Mouse (Mus musculus) spleen, postnatal 14 days (tissue): ENCODE measurements around the gene Plxna1.

Source experiments
- DNase-seq, 2 experiments: peaks; one replicate each; pipeline ENCODE4 v3.0.0; 2021 to 2022; ENCODE audit warnings: low spot score in 2 of 2

Gene Plxna1

DNA sequence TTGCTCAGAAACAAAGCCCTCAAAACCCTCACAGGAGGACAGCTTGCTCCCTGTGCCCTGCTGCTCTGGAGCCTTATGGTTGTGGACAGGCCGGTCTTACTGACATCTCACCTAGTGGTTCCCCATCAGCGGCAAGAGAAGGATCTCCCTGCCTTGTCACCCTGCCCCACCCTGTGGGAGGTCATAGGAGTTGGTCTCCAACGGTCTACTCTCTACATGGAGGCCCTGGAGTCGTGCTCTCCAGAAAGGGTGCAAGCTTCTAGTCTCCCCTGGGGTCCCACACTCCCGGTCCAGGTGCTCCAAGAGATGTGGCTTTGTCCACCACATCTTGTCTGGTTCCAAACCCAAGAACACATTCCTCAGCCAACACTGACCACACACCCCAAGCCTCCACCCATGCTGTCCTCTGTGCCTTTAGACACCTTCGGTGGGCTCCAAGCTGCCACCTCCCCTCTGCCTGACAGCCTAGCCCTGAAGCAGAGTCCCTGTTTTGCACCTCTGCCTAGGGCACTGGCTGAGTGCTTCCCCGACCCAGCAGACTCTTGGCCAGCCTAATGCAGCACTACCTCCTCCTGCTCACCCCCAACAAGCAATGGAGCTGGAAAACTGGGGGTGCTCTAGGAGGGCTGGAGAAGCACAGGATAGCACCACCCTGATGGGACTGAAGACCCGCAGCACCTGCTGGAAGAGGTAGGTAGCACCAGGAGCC is 1.6 kb downstream of the Plxna1 start:
- no peak for DNase-seq

DNA sequence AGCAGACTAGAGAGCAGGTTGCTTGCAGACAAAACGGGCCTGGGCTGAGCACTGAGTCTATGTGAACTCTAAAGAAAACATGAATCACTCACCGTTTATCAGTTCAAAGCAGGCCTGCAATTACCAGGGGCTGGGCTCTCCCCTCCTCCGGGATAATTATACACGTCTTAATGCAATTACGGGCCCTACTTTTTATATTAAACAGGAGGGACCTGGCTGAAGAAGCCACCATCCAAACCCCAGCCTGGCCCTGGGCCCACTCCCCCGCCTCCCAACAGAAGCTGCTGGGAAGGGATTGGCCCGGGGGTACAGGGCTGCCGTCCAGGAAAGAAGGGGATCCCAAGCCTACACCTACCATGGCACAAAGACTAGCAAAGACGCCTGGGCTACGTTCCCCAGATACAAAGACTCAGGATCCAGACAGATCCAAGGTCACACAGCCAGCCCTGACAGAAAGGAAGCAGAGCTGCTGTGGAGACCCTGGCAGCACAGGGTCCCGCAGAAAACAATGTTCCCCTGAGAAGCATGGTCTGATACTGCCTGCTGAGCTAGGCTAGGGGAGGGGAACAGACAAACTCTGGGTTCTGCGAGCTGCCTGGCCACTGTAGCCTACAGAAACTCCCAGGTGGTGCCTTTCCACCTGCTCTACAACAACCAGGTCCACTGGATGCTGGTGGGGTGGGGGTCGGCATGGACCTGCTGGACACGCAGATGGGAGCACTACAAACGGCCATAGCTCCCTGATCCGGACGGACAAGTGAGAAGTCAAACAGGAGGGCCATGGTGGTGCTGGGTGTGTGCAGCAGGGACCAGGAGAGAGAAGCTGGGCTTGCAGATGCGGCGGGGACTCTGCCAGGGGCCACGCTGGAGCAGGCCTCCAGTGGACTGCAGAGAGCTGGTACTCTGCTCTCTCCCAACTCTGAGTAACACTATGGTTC is 2.4 kb downstream of the Plxna1 start:
- DNase-seq: no peak

DNA sequence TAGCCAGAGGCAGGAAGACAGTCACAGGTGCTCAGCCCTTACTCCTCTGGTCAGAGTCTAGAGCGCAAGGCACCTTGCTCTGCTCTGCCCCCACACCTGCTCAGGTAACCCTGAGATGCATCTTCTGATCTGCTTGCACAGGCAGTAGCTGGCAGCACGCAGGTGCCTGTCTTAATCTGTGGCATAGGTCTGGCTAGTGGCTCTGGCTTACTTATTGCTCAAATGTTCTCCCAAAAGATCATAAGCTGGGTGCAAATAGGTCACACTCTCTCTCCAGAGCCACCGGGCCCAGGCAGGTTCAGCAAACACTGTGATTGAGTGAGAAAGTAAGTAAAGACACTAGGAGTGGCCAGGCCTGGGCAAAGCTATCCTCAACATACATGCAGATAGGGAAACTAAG is 3.2 kb downstream of the Plxna1 start:
- no peak for DNase-seq

DNA sequence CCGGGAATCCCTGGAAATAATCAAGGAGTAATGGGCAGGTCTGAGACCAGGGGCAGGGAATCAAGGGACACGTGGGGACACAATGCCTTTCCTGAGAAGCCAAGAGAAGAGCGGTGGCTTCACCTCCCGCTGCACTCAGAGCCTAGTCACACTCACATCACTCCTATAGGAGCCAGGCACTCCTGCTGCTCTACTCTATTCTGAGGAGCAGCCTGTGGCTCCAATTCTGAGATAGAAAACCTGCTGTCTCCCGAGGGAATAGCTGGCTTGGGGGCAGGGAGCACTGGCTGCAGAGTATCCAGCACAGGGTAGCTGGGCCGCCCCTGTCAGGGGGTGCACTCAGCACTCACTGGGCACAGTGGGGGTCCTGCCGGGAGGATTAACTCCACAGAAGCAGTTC is 6.8 kb downstream of the Plxna1 start:
- no peak for DNase-seq

DNA sequence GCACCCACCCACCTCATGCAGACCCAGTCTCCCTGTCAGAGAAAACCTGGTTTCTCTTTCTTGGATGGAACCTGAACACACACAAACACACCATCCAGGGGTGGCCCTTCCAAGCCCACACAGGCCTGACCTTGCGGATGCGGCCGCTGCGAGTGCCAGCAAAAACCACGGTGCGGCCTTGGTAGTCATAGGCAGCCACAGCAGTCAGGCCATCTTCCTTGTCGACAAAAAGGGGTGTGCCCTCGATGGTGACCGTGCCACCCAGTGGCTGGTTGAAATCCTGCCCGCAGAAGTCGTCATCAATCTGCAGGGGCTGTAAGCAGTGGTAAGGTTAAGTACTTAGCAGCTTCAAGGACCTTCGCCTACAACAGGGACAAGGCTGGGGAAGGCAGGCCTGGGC is 7.7 kb downstream of the Plxna1 start:
- DNase-seq: no peak

DNA sequence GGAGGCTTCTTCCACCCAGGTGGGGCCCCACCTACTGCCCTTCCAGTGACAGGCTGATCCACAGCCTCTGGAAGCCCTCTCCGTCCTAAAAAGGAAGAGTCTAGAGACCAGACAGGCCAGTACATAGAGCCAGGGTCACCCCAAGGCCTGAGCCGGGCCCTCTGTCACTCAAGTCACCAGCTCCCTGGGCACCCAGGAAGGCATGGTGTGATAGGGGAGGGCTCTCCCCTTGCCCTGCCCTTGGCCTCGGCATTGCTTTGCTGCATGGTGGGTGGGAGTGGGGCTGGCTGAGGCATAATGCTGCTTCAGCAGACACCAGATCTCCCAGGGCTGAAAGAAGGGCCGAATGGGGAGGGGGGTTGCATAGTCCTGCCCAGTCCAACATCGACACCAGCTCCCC is 8.3 kb downstream of the Plxna1 start:
- no peak for DNase-seq

DNA sequence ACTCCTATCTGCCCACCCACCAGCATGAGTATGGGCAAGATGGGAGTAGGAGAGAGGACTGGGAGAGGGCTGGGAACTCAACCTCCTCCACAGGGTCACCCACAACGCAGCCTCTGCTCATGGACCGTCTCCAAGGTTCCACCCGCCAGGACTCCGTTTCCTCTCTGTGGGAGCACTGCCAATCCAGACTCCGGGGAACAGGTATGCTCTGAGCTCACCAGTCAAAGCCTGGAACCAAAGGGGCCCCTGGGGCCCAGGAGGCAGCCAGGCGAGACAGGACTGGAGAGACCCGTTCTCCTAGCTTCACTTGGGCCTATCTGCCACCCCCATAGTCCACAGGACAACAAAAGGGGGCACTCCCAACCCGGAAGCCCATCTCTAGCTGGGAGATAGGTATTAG is 9.3 kb downstream of the Plxna1 start:
- DNase-seq: no peak

DNA sequence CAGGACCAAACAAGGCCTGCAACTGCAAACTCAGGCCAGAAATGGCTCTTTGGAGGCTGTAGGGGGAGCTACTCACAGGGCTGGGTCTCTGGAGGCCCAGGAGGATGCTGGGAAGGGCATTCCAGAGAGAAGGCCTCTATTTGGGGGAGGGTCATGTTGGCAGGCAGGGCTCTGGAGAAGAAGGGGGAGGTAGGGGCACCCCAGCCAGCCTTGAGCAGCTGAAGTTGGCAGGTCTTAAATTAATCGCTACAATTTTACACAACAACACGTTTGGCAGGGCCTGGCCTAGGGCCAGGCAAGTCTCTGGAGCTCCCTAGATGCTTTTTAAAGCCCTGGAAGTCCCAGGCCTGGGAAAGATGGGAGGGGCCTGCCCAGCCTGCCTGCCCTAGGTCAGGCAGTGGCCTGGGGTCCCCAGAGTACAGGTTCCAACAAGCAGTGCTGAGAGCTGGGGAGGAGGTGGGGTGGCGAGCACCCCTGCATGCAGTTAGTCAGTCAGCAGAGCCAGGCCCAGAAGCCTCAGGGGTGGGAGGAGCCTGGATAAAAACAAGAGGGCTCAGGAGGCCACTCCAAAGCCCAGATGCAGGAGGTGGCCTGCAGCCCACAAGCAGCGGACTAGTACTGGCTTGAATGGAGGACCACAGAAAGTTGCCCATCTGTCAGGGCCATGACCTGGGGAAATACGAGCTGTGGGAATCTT is 10.8 kb downstream of the Plxna1 start:
- DNase-seq: no peak

DNA sequence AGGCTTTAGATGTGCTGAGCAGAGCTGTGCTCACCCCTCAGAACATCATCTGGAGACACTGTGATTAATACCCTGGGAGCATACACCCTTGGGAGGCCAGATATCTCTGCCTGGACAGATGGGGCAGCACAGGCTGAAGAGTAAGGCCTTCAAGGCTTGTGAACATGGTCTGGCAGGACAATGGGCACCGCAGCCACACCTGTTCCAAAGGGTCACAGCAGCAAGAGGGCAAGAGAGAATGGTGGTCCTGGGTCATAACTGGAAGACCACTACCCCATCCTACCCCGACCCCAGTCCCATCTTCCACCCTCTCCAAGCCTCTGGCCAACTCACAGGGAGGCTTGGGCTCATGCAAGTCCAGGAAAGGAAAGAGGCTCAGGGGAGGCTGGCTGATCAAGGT is 11.9 kb downstream of the Plxna1 start:
- no peak for DNase-seq

DNA sequence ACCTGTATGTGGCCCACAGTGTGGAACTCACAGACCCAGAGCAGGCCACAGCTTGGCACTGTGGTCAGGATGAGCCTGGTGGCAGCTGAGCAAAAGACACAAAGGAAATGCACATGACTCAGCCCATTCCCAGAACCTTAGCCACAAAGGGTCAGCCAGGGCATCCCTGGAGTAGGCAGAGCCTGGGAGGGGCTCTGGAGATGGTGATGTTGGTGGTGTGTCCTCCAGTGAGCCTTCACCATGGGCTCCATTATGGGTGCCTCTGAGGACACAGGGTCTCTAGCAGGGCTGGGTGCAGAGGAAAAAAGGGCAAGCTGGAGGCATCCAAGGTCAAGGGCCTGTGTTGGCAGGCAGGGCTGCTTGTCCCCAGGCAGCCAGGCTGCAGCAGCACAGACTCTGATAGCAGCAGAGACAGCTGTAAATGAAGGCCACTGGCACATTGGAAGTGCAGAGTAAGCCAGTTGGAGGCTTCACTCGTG is 12.3 kb downstream of the Plxna1 start:
- no peak for DNase-seq

DNA sequence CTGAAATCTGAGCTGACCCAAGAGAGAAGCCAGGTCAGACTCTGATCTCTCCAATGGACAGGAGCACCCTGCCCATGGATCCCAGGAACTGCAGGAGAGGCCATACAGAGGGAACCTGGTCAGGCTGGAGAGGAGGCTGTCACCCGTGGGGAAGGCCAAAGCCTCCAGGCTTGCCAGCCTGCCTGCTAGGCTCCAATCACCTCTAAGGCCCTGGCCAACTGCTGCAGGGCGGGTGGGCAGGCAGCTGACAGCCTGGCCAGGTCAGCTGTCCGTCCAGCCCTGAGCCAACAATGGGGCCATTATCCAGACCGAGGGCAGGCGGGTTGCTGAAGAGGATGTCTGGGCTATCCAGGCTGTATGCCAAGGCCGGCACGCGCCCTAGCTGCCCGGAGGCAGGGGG is 14.1 kb downstream of the Plxna1 start:
- no peak for DNase-seq

DNA sequence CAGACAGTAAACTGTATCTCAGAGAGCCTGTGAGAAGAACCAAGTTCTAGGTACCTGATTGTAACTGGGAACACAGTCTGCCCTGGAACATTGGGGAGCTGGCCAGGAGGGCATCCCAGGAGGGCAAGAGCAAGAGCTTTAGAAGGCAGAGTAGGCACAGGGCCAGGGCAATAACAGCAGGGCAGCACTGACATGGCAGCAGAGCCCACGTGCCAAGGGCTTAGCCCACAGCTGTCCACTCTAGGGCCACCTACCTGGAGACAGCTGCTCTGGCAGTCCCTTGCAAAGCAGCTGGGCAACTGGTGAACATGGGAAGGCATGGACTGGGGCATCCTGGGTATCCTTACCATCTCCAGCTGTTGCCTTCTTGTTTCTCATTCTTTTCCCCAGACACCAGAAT is 14.6 kb downstream of the Plxna1 start:
- no peak for DNase-seq

DNA sequence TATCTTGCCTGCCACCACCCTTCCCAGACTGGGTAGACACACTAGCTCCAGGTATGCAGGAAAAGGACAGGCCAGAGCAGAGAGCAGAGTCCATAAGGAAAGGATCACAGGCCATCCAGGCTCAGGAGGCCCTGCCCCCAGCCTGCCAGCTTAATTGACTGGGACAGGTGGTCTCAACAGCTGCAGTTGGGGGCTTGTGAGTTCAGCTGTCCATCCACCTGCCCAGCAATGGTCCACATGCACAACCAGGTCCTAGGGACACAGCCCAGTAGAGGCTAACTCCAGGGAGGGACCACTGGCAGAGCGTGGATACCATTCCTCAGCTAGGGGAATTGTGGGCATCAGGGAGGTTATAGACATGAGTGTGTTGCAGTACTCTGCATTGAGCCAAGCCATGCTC is 16.6 kb downstream of the Plxna1 start:
- no peak for DNase-seq

DNA sequence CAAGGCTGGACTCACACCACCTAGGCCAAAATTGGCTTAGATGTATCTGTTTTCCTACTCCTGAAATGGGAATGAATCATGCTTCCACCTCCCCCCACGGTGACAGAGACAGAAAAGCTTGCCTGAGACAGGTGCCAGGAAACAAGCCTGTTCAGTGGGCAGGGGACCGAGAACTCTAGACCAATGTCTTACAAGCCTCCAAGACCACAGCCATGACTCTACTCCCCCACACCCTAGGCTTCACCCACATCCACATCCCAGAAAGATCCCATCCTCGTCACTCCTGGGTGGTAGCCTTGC is 17.0 kb downstream of the Plxna1 start:
- no peak for DNase-seq

DNA sequence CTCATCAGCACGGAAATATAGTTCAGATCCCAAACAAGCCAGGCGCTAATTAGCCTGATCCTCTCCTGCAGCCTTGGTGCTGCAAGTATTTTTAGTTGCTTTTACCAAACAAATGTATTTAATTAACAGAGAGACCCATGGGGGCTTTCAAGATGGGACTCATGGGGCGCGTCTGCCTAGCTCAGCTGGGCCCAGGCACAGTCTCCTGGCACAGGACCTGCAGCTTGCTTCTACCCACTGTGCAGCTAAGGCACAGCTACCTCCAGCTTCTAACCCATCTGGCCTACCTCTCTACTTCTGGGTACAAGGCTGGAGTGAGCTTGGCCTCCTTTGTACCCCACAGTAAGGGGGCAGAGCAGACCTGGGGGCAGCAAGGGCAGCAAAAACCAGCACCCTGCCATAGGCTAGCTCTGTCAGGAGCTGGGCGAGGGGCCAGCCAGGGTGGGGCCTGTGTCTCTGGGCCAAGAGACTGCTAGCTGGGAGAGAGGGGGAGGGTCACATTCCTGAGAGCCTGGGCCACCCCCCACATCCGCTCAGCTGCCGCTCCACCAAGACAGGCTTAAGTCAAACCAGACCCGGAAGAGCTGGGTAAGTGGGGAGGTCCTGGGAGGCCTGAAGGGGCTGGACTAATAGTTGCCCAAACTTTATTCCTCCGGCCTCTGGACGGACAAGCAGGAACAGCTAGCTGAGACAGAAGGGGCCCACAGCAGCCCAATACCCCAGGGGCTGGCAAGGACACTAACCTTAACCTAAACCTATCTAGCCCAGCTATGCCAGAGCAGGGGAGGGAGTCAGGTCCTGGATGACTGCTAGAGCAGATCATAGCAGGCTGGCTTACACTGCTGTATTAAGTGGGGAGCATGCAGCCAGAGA is 17.6 kb downstream of the Plxna1 start:
- peak in 1 of 2 experiments; percentile 19 for DNase-seq

DNA sequence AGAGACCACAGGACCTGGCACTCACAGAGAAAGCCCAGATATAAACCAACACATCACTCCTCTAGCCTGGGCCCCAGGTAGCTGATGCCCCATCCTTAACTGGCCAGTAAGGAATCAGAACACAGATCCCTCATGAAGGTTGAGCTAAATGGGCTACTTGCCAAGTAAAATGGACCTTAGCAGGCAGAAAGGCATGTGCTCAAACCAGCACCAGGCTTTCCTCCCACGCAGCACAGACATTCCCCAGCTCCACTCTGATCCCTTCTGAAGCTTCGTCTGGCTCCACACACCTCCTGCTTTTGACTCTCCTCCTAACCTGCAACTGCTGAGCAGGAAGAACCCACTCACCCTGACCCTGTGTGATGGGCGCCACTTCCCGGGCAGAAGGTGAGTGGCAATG is 20.4 kb downstream of the Plxna1 start:
- no peak for DNase-seq

DNA sequence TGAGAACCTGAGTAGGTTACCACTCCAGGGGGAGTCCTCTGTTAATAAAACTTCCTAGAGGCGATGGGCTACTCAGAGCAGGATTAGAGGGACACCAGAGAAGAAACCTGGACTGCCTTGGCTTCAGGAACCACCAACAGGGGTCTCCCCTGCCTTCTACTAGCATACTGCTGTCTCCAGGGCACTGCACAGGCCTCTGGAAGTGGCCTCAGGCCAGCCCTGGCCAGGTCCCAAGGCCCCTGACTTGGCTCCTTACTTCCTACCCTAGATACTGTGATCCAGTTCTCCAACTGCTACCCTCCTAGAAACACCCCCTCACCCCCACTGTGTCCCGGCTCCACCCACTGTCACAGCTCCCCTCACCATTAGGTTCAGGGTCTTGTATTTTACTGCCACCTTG is 23.0 kb downstream of the Plxna1 start:
- DNase-seq: no peak

DNA sequence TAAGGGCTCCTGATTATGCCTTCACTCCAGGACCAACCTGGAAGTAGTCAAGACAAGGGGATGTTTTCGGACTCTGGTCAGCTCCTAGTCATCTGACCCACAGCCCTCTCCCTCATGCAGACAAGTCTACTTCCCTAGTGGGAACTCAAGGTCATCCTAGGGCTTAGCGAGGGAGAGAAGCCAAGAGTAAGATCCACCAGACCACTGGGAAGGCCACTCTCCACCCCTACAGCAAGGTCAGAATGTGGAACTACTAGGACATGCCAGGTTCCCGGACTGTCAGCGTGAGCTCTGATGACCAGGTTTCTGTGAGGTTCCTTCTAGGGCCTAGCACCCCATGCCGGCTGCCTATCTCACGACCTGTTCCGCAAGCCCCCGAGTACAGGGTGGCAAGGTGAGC is 23.7 kb downstream of the Plxna1 start:
- DNase-seq: no peak

DNA sequence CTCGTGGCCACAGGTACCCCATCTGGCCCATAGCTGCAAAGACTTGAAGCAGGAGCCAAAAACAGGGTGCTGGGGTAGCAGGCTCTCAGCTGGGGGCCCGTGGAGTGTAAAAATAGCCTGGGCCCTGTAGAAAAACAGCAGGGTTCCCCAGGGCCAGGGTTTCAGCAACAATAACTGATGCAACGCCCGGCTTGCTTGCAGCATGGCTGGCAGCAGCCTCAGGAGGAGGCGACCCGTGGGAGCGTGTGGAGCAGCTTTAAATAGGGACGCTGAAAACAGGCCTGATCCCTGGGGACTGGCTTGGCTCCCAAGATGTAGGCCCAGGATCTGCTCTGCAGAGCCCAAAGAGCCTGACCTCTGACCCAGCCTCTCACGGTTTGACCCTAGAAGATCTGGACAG is 24.8 kb downstream of the Plxna1 start:
- no peak for DNase-seq

DNA sequence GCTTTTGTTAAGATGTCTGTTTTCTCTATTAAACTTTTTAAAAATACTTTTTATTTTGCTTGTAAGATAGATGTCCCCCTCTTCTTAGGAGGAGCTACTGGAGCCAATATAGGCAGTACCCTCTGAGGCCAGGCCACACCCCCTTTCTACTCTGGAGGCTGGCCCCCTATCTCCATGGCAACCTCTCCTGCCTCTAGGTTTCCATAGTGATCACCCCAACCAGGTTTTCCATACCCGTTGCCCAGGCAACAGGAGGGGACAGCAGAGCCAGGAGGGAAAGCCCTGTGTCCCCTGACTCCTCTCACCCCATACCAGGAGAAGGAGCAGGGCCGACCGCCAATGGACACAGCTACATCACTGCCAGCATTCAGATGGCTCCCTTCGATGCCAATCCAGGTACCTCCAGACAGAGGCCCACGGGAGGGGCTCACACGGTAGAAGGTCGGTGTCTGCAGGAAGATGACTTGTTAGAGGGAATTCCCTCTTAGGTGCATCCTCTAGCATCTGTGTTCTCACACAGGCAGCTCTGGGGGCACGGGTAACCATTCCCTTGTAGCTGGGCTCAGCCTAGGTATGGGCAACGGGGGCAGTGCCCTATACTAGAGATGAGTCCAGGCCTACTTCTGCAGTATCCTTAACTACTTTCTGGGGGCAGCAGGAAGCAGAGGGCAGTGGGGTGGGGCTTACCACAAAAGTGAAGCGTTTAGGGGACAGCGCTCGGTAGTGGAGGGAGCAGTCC is 28.3 kb downstream of the Plxna1 start:
- no peak for DNase-seq

DNA sequence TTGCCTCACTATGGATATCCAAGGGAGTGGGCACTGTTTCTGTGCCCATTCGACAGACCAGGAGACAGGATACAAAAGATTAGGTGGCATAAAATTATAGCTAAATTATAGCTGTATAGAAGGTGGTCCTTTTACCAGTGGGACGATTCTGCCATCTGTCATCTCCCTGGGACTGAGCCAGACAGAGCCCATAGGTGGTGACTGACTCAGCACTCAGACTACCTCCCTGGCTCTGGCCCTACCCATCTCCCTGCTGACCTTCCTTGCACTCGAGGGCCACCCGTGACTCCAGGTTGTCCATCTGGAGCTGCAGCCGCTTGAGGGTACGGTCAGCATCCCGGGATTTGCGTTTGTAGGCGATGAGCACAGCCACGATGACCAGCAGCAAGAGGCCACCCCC is 31.5 kb downstream of the Plxna1 start:
- DNase-seq: no peak
